Mouse (Mus musculus) right cerebral cortex, postnatal 25 days (tissue): ENCODE measurements around the gene Usp48.

ENCODE experiments used
- DNase-seq: peaks from one replicate; pipeline ENCODE4 v3.0.0; 2022

Gene Usp48

GRCm38 (mm10) chr4:137664433-137664979 is 71.0 kb downstream of the Usp48 start, which contains the start of gene Rap1gap:
Gene Rap1gap (plus strand): TSS chr4:137664726.
- peak; percentile 87 for DNase-seq

- peak; percentile 51 for DNase-seq
These were observed 71.6 kb downstream of the Usp48 start for GRCm38 (mm10) chr4:137664980-137665675.

GRCm38 (mm10) chr4:137665791-137666190 is 72.2 kb downstream of the Usp48 start:
- no peak for DNase-seq

- DNase-seq = no peak
These were observed 72.9 kb downstream of the Usp48 start for GRCm38 (mm10) chr4:137666283-137666957.

- no peak for DNase-seq
These were observed 73.4 kb downstream of the Usp48 start for GRCm38 (mm10) chr4:137666958-137667345.

- no peak for DNase-seq
These were observed 74.2 kb downstream of the Usp48 start for GRCm38 (mm10) chr4:137667747-137668146.

GRCm38 (mm10) chr4:137671711-137672500 is 78.4 kb downstream of the Usp48 start:
- no peak for DNase-seq

- no peak for DNase-seq
These were observed 82.0 kb downstream of the Usp48 start for GRCm38 (mm10) chr4:137675566-137675965.

- peak; percentile 76 for DNase-seq
These were observed 82.5 kb downstream of the Usp48 start for GRCm38 (mm10) chr4:137676057-137676456.

GRCm38 (mm10) chr4:137676700-137677484 is 83.3 kb downstream of the Usp48 start:
- DNase-seq = no peak

GRCm38 (mm10) chr4:137677906-137678305 is 84.4 kb downstream of the Usp48 start:
- no peak for DNase-seq

- DNase-seq = no peak
These were observed 85.0 kb downstream of the Usp48 start for GRCm38 (mm10) chr4:137678568-137678967.

- no peak for DNase-seq
These were observed 86.5 kb downstream of the Usp48 start for GRCm38 (mm10) chr4:137679979-137680550.

- no peak for DNase-seq
These were observed 87.2 kb downstream of the Usp48 start for GRCm38 (mm10) chr4:137680721-137681120.

- peak; percentile 73 for DNase-seq
These were observed 88.0 kb downstream of the Usp48 start for GRCm38 (mm10) chr4:137681408-137682104.

- DNase-seq = no peak
These were observed 89.5 kb downstream of the Usp48 start for GRCm38 (mm10) chr4:137682961-137683453.

- DNase-seq = no peak
These were observed 91.3 kb downstream of the Usp48 start for GRCm38 (mm10) chr4:137684830-137685343.

GRCm38 (mm10) chr4:137686303-137686702 is 92.7 kb downstream of the Usp48 start:
- no peak for DNase-seq

GRCm38 (mm10) chr4:137687234-137687825 is 93.8 kb downstream of the Usp48 start:
- DNase-seq = no peak

GRCm38 (mm10) chr4:137692107-137692902 is 98.8 kb downstream of the Usp48 start:
- no peak for DNase-seq
